Mouse (Mus musculus) gastrocnemius, postnatal 14 days (tissue): ENCODE data around the gene Sub1. TPM values are rescaled to one million over a fixed set of nuclear protein-coding genes. Genes with fewer than 3 reads are reported as not detected.
A peak's percentile ranks its signal among the peaks of the same experiment; 100 is the strongest.

Experiments used
- DNase-seq: peaks from one replicate; pipeline ENCODE4 v3.0.0; 2021; ENCODE audit warnings: mixed read lengths
- intact Hi-C: fragments of 180-260 bp; cut with DNase I; formaldehyde crosslinking; loops from one replicate; pipeline ENCODE4 v1.15.1; 2025; ENCODE audit warnings: low total_unique reads
- total RNA-seq, 2 experiments: library from RNA; stranded (reverse); gene quantifications; 2 replicates each; pipeline ENCODE4 v1.2.3; 2021

Gene Sub1
- total RNA-seq, 2 experiments from 2014 or later = 101 to 124 TPM

DNA sequence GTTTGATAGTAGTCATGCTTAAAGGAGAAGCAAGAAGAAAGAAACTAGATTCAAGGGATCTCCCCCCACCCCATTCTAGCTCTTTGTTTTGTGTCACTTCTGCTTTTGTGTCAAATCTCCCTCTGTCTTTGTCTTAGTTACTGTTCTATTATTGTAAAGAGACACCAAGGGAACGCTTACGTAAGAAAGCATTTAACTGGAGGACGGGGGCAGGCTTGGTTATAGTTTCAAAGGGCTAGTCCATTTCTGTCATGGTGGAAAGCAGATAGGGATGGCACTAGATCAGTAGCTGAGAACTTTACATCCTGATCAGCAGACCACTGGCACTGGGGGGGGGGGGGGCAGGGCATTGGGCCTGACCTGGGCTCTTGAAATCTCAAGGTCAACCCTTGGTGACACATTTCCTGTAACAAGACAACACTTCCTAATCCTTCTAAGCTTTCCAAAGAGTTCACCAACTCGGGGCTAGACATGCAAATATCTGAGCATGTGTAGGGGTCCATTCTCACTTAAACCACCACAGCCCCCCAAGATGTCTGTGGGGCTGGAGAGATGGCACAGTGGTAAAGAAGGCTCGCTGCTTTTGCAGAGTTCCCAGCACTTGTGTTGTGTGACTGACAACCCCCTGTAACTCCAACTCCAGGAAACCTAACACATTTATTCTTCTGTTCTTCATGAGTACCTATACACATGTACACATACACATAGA lies 17.6 kb upstream of the Sub1 start:
- intact Hi-C loops = no loop called here
- DNase-seq = no peak

DNA sequence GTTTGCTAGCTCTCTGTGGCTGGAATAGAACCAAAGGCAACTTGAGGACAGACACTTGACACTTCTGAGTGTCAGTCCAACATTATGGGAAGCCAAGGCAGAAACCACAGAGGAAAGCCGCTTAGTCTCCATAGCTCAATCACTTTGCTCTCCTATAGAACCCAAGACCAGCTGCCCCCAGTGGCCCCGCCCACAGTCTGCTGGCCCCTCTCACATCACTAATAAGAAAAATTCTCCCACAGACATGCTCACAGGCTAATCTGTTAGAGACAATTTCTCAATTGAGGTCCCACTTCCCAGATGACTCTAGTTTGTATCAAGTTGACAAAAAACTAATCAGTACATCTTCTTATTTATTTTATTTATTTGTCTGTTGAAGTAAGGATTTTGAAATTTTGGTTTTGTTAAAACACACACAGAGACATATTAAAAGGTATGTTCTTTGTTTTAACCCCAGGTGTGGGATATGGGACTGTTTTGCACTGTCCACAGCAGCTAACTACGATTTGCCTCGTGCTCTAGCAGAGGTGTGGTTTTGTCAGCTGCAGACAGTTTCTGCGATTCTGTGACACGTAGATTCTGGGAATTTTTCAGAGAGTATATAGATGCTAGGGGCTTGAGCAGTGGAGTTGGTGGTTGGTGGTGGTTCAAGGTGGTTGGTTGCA lies 16.9 kb upstream of the Sub1 start:
- DNase-seq = no peak
- intact Hi-C loops = no loop called here

DNA sequence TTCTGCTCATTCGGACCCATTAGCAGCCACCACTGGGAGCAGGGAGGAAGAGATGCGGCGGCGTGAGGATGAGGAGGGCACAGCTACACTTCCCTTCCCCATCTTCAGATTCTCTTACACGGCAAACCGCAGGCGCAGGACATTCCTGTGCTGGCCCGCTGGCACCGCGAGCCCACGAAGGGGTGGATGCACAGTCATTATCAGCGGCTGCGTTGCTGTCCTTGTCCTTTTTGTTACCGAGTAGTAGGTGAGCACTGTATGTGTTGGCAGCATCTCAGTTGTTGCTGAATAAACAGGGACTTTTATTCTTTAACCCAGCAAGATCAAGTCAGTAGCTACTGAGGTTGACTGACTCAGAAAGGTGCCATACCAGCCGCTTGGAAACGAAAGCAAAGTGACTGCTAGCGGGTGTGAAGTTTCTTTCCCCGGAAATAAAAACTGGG lies 13.8 kb upstream of the Sub1 start:
- DNase-seq = no peak
- intact Hi-C loops = no loop called here

DNA sequence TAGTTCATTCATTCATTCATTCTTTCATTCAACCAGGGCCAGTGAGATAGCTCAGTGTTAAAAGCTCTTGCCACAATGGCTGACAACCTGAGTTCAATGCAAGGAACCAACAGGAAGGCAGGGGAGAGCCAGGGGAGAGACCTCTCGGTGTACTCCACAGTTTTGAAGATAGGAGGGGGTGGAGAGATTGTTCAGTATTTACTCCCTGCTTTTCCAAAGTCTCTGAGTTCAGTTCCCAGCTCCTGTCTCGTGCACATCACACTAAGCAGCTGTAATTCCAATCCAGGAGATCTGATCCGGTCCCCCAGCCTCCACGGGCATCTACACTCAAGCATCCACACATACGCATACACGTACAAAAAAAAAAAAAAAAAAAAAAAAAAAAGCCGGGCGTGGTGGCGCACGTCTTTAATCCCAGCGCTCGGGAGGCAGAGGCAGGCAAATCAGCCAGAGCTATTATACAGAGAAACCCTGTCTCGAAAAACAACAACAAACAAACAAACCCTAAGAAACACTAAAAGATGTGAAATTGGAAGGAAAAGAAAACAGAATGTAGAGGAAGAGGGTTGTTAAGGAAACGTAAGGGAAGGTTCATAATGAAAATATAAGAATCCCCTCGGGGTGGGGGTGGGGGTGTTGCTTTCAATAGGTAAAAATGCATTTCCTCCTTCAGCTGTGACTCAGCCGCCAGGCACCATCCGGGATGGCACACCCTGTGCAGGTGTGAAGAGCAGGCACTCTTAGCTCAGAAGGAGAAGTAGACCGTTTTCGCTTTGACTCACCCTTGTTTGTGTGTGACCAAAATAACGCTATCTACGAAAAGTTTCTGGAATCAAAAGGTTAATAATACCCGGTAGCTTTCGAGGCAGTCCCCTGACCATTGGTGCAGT lies 13.2 kb upstream of the Sub1 start:
- no peak for DNase-seq
- intact Hi-C loops = no loop called here

DNA sequence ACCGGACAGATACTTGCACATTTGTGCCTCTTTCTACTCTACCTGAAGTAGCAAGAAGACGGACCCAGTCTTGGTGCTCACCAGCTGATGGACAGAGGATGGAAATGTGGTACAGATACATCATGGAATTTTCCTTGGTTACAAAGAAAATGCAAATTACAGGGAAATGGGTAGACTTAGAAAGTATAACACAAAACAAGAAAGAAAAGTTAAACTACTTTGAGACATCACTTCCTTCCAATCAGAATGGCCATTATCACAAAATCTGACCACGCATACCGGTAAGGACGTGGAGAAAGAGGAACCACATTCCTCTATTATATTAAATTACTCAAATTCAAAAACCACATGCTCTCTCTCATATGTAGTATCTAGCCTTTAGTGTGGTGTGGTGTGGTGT lies 12.1 kb upstream of the Sub1 start:
- no peak for DNase-seq
- intact Hi-C loops = no loop called here

DNA sequence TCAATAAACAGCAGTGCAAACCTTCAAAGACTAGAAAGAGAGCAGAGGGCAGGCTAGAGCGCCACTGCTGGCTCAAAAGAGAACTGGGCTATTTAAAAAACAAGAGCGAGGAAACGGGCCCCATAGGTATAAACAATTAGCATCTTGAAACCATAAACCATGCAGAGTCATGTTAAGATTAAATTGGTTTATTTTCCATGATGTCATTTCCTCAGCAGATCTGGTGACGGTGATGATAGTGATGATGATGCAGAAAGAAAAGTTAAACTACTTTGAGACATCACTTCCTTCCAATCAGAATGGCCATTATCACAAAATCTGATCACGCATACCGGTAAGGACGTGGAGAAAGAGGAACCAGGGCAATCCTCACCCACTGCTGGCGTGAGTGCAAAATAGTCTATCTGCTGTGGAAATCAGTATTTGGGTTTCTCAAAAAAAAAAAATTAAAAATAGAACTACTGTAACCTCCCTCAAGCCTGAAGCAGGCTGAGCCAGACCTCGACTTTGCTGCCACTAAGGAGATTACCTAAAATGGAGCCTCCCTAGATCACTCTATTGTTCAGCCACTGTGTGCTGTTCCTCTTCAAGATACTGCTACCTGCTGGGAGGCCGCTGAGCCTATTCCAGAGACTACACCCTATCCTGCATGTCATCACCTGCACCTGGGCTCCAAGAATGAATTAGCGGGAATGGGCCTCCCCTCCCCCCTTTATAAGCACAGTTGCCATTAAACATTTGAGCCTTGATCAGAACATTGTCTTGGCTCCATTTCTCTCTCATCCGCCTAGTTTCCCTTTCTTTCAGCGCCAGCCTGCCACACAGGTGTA lies 11.4 kb upstream of the Sub1 start:
- intact Hi-C loops = no loop called here
- DNase-seq = no peak

DNA sequence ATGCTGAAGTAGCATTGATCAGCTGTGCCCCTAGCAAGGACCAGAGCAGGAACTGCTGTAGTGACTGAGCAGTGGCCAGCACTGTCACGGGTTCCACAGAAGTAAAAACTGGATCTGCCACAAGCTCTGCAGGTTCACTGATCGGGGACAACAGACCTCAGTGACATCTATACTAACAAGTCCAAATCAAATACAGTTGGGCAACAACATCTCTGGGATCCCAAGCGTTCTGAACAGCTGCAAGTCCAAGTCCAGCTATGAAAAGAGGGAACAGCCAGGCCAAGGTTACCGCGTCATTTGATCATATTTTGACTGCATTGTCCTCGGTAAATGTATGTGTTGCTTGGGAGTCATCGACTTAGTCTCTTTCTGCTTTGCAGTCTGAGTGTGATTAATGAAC lies 10.6 kb upstream of the Sub1 start:
- DNase-seq = no peak
- intact Hi-C loops = no loop called here

DNA sequence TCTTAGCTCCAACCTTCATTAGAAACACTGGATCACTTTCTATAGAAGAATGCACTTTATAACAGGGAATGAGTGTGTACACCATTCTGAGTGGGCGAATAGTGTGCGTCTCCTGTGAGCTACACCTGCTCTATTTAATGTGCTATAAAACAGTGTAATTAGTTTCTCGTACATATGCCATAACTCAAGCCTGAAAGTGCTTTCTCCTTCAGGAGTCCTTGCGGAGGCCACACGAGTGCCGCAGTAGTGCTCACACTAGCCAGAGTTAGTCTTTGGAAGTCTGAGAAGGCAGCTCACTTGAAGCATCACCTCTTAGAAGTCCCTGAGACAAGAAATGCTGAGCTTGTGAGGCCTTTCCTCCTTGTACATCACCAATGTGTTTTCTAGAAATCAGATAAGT lies 9.4 kb upstream of the Sub1 start:
- no peak for DNase-seq
- intact Hi-C loops = no loop called here

DNA sequence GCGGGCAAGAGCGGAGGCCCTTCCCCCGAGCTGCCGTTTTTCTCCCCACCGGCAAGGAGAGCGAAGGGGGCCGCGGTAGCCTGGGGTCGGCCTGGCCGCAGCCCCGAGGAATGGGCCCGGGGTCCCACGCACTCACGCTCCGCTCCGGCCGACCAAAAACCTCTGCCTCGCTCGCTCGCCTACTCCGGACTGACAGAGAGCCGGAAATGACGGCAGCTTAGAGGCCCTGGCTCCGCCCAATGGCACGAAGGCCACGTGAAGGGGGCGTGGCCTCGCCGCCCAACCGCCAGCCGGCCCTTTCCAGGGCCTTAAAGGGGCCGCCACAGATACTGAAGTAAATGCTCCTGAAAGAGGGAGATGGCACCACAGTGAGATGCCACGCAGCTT lies 975 bp downstream of the Sub1 start:
- intact Hi-C loops = no loop called here
- peak; percentile 93 for DNase-seq

DNA sequence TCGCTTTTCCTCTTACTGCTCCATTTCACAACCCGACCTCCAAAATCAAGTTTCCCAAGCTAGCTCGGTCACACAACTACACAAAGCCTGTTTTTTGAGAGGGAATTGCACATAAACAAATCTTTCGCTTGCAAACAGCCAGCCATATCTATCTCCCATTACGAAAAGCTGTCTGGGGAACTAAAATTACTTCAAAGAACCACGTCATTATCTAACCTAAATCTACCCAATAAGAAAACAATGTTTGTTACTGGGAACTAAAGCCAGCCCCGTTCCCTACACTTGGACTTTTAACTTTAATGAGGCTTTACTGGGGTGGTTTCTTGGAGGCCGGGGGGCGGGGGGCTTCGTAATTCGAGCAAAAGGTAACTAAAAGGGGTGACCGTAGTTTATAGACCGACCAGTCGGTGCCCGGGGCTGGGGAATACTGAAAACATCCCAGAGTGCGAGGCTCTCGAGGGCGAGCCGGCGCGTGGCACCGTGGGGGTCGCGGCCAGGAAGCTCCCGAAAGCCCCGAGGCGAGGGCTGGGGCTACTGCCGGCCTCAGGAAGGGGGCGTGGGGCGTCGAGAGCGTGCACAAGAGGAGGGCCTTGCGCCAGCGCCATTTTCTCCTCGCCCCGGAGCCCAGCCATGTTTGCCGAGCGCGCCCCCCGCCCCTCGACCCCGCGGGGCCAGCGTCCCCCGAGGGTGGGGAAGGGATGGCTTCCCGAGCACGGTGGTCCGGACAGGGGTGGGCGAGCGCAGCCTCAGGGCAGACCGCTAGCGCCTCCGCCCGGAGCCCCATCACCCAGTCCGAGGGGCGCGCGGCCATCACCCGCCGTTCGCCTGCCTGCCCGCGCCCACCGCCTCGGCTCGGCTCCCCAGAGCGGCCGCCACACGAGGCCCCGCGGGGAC lies 1.6 kb downstream of the Sub1 start:
- DNase-seq = peak; percentile 77
- intact Hi-C loops = no loop called here

DNA sequence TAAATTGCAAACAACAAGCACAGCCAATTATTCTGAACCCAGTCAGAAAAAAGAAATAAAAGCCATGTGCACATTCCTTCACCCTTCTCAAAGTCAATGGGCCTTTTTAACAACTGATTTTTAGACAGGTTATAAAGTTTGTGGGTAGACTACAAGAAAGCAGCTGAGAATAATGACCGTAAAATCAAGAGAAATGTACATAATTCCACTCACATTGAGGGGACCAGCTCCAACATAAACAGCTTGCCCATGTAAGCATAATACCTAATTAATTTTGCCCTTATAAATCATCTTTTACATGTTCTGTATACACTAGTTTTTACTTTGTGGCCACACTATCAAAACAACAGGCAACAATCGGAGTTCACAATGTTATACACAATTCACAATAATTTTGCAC lies 2.8 kb downstream of the Sub1 start:
- intact Hi-C loops = no loop called here
- no peak for DNase-seq

DNA sequence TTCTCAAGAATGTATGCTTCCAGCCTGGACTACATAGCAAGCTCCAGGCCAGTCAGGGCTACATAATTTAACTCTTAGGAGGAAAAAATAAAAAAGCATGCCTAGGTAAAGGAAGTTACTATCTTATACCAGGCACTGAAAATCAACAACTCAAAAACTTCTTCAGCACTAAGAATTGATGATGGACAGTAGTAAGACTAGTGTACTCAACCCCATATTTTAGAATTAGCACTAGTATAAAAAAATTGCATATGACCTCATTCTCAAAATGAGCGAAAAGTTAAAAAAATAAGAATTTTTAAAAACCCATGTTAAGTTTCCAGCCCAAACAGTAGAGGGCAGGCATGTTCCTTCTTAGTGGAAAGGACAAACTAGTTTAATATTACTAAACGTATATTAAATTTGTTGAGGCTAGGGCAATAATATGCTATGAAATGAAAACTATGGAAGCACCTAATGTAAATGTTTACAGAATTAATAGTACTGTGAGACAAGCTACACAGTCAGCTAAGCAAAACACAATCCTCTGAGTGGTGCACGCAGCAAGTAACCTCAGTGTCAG lies 5.2 kb downstream of the Sub1 start:
- intact Hi-C loops = no loop called here
- no peak for DNase-seq

DNA sequence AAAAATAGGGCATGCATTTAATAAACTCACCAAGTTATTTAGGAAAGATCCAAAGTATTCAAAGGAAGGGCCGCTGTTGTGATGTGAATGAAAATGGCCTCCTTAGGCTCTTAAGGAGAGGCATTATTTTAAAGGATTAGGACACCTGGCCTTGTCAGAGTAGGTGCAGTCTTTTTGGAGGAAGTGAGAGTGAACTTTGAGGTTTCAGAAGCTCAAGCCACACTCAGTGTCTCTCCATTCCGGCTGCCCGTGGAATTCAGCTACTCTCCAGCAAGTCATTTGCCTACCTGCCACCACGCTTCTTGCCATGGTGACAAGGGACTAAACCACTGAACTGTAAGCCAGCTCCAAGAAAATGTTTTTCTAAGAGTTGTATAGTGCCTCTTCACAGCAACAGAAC lies 8.2 kb downstream of the Sub1 start:
- intact Hi-C loops = no loop called here
- DNase-seq = no peak

DNA sequence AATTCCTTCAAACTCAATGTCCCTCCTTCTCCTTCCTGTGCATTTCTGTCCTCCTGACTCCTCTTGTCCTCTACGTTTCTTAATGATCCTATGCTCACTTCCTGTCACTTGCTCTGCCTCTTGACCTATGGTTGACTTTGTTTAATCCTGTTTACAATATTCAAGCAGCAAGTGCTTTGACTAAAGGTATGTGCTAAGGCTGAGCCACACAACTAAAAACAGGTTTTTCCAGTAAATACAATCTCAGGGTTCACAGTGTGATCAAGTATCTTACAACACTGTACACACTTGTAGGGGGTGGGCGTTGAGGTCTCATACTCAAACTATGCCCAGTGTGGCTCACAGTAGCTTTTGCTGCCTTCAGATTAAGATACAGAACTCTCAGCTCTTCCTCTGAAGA lies 8.9 kb downstream of the Sub1 start:
- intact Hi-C loops = no loop called here
- DNase-seq = no peak

DNA sequence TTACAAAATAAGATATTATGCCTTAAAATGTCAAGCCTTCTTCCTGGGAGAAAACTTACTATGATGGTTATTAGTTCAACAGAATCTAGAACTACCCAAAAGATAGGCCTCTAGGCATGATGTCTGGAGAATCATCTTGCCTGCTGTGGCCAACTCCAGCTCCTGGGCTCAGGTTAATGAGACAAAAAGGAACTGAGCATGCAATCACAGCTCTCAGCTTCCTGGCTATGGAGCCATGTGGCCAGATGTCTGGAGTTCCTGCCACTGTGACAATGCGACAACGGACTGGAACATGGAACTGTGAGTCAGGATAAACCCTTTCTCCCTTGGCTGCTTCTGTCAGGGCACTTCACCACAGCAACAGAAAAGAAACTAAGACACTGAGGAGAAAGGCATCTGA lies 14.8 kb downstream of the Sub1 start:
- intact Hi-C loops = no loop called here
- DNase-seq = no peak

DNA sequence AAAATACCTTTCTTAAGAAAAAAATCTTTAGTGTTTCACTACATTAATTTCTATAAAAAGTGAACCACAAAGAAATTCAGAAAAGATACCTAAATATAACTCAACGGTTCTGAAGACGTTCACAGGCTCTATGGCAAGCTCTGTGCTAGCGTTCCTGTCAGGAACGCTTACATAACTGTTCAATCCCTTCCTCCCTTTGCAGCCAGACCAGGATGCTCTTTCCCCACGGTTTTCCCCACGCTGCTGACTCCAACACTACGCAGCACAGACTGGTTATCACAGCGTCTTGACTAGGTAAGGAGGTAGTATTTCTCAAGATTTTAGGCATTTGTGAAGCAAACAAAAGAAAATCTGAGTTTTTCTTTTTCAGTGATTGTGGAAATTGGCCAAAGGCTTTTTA lies 15.3 kb downstream of the Sub1 start:
- no peak for DNase-seq

DNA sequence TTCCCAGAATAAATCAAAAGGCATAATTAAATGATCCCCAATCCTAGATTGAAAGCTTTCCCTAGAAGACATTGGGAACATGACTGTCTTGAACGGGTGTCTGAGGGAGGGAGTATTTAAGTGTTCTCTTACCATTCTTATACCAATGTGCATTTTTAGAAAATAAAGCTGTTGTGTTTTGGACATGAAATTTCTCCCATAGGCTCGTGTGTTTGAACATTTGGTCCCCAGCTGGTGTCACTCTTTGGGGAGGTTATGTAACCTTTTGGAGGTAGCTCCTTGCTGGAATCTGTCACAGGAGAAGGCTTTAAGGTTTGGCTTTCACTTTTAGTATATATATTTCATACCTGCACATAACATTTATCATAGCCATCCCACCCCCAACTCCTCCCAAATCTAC lies 18.6 kb downstream of the Sub1 start:
- intact Hi-C loops = loop anchor here (5.0 kb wide), 1 partner anchor 109 kb away; no protein-coding TSS in a partner anchor
- DNase-seq = no peak

More for the DNA sequence above, 15.3 kb downstream of the Sub1 start:
- intact Hi-C loops = no loop called here

DNA sequence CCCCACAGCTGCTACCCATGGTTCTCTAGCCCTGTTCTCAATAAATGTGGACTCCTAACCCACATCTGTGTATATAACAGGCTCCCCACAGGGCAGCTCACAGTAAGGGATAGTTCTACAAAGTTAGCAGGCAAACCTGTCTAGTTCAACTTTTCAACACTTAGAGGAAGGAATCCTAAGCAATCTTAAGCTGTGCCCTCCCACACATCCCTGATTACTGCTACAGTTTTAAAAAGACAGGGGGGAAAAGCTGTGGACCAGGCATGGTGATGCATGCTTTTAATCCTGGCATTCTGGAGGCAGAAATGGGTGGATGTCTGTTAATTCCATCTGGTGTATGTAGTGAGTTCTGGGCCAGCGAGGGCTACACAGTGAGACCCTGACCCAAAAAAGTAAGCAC lies 19.7 kb downstream of the Sub1 start:
- intact Hi-C loops = loop anchor here (5.0 kb wide), 1 partner anchor 110 kb away; no protein-coding TSS in a partner anchor
- no peak for DNase-seq
